Mouse (Mus musculus): Measurements from ENCODE around the gene Dhrs1. TPM values are rescaled to one million over a fixed set of nuclear protein-coding genes. Genes with fewer than 3 reads are reported as not detected.

Gene Dhrs1
- total RNA-seq, 2 experiments from 2014 or later: 30.2 to 45.7 TPM

- no peak for ATAC-seq (replicated peaks; ENCODE audit: poor library complexity)
Observed at GRCm38 (mm10) chr14:55722438-55722945, 23.0 kb downstream of the Dhrs1 start.

- peak; percentile 76 for ATAC-seq (replicated peaks; ENCODE audit: poor library complexity)
Observed at GRCm38 (mm10) chr14:55721700-55722437, 23.6 kb downstream of the Dhrs1 start, which contains the start of gene Rabggta. TSS of gene Rabggta (minus strand) at chr14:55722263.

GRCm38 (mm10) chr14:55721076-55721475 lies 24.4 kb downstream of the Dhrs1 start:
- no peak for ATAC-seq (replicated peaks; ENCODE audit: poor library complexity)

GRCm38 (mm10) chr14:55720666-55721065 lies 24.8 kb downstream of the Dhrs1 start:
- ATAC-seq (replicated peaks; ENCODE audit: poor library complexity): no peak

GRCm38 (mm10) chr14:55719737-55720136 lies 25.8 kb downstream of the Dhrs1 start:
- ATAC-seq (replicated peaks; ENCODE audit: poor library complexity): no peak

GRCm38 (mm10) chr14:55716884-55717283 lies 28.6 kb downstream of the Dhrs1 start:
- ATAC-seq (replicated peaks; ENCODE audit: poor library complexity): no peak

GRCm38 (mm10) chr14:55716271-55716670 lies 29.2 kb downstream of the Dhrs1 start:
- no peak for ATAC-seq (replicated peaks; ENCODE audit: poor library complexity)

GRCm38 (mm10) chr14:55714893-55715292 lies 30.6 kb downstream of the Dhrs1 start:
- ATAC-seq (replicated peaks; ENCODE audit: poor library complexity): peak; percentile 27

GRCm38 (mm10) chr14:55713729-55714122 lies 31.8 kb downstream of the Dhrs1 start, which contains the start of gene Tgm1:
TSS of gene Tgm1 (minus strand) at chr14:55713926.
- no peak for ATAC-seq (replicated peaks; ENCODE audit: poor library complexity)

GRCm38 (mm10) chr14:55713007-55713728 lies 32.3 kb downstream of the Dhrs1 start:
- ATAC-seq (replicated peaks; ENCODE audit: poor library complexity): peak; percentile 86

GRCm38 (mm10) chr14:55711786-55712185 lies 33.7 kb downstream of the Dhrs1 start:
- no peak for ATAC-seq (replicated peaks; ENCODE audit: poor library complexity)

GRCm38 (mm10) chr14:55709509-55709908 lies 36.0 kb downstream of the Dhrs1 start:
- ATAC-seq (replicated peaks; ENCODE audit: poor library complexity): no peak

GRCm38 (mm10) chr14:55707397-55707796 lies 38.1 kb downstream of the Dhrs1 start:
- ATAC-seq (replicated peaks; ENCODE audit: poor library complexity): peak; percentile 76

GRCm38 (mm10) chr14:55706051-55706600 lies 39.4 kb downstream of the Dhrs1 start:
- ATAC-seq (replicated peaks; ENCODE audit: poor library complexity): no peak

GRCm38 (mm10) chr14:55702761-55703160 lies 42.7 kb downstream of the Dhrs1 start:
- no peak for ATAC-seq (replicated peaks; ENCODE audit: poor library complexity)

GRCm38 (mm10) chr14:55701131-55701530 lies 44.4 kb downstream of the Dhrs1 start:
- ATAC-seq (replicated peaks; ENCODE audit: poor library complexity): no peak

GRCm38 (mm10) chr14:55697226-55697625 lies 48.3 kb downstream of the Dhrs1 start:
- peak; percentile 88 for ATAC-seq (replicated peaks; ENCODE audit: poor library complexity)

GRCm38 (mm10) chr14:55689433-55689832 lies 56.1 kb downstream of the Dhrs1 start:
- no peak for ATAC-seq (replicated peaks; ENCODE audit: poor library complexity)

All from megakaryocyte progenitor cell, adult 5-6 weeks (primary cell).